Mouse (Mus musculus) urinary bladder, postnatal 36 days (tissue): ENCODE measurements around the gene Ccdc84.
A peak's percentile ranks its signal among the peaks of the same experiment; 100 is the strongest.
"Not testable (repeated sequence)": the region's sequence is repeated elsewhere in the genome, so short reads cannot be mapped to it uniquely, and the experiment has no call there.

ENCODE experiments used
- DNase-seq, 2 experiments: peaks; one replicate each; pipeline ENCODE4 v3.0.0; 2022; ENCODE audit warnings: low spot score in 2 of 2, mixed read lengths in 1 of 2

Gene Ccdc84

GRCm38 (mm10) chr9:44361931-44362330, 56.4 kb downstream of the Ccdc84 start:
- DNase-seq, result not testable (repeated sequence)

GRCm38 (mm10) chr9:44361190-44361917, 57.0 kb downstream of the Ccdc84 start, which contains the start of gene Vps11:
Gene Vps11 (minus strand): TSS chr9:44361670.
- DNase-seq, result peak; percentile 91 to 96
